Mouse (Mus musculus) embryonic facial prominence, embryonic 14.5 days (tissue): Measurements from ENCODE around the gene Tnc. TPM values are rescaled to one million over a fixed set of nuclear protein-coding genes. Genes with fewer than 3 reads are reported as not detected.

Experiments
- ATAC-seq: fragments of 200-750 bp; cut with Nextera tagmentation; 2 replicates; pipeline ENCODE4 v1.8.0; 2017; ENCODE audit warnings: low read depth, moderate number of reproducible peaks, moderate TSS enrichment
- DNase-seq: peaks from one replicate; pipeline ENCODE4 v3.0.0-alpha.2; 2015; ENCODE audit warnings: low spot score
- H3K27ac ChIP-seq: fragments of 300-500 bp; sonication (generic); replicated peaks from 2 replicates; pipeline ENCODE4 v1.5.1; 2014; ENCODE audit warnings: low read depth, mild to moderate bottlenecking, low read length, moderate library complexity
- H3K27me3 ChIP-seq: fragments of 300-500 bp; sonication (generic); replicated peaks from 2 replicates; pipeline ENCODE4 v1.6.1; 2014; ENCODE audit warnings: low read length; ENCODE audit not compliant: control insufficient read depth, insufficient read depth
- H3K36me3 ChIP-seq: fragments of 300-500 bp; sonication (generic); 2 replicates; pipeline ENCODE4 v1.6.1; 2014; ENCODE audit warnings: low read length, mixed read lengths; ENCODE audit not compliant: control insufficient read depth, insufficient read depth
- H3K4me1 ChIP-seq: fragments of 300-500 bp; sonication (generic); 2 replicates; pipeline ENCODE4 v1.6.1; 2014; ENCODE audit warnings: antibody characterized with exemption, low read length; ENCODE audit not compliant: control insufficient read depth, insufficient read depth
- H3K4me2 ChIP-seq: fragments of 300-500 bp; sonication (generic); 2 replicates; pipeline ENCODE4 v1.6.1; 2014; ENCODE audit warnings: low read depth, mild to moderate bottlenecking, low read length, moderate library complexity, mixed read lengths
- H3K4me3 ChIP-seq: fragments of 300-500 bp; sonication (generic); 2 replicates; pipeline ENCODE4 v1.5.1; 2014; ENCODE audit warnings: low read depth, mild to moderate bottlenecking, low read length
- H3K9ac ChIP-seq: fragments of 300-500 bp; sonication (generic); 2 replicates; pipeline ENCODE4 v1.6.1; 2014; ENCODE audit warnings: low read depth, mild to moderate bottlenecking, low read length, moderate library complexity, mixed read lengths
- H3K9me3 ChIP-seq: fragments of 300-500 bp; sonication (generic); 2 replicates; pipeline ENCODE4 v1.6.1; 2016; ENCODE audit warnings: low read length; ENCODE audit not compliant: control insufficient read depth
- WGBS: fragments of 180-500 bp; shearing (Covaris S2); extraction: QIAGEN DNeasy Blood & Tissue Kit; methylation state at CpG from one replicate; pipeline ENCODE4 v1.1.7; 2014; 5-methylcytosine and 5-hydroxymethylcytosine counted together
- polyA plus RNA-seq: library from polyadenylated mRNA; unstranded; fragments of >200 nt; fragmentation: Nextera tagmentation; extraction: Ambion mirVana; gene quantifications from 2 replicates; pipeline ENCODE4 v1.2.1, GENCODE M21; 2014

The Tnc gene
- polyA plus RNA-seq, 1 experiment from 2014 or later, result 95.7 TPM

DNA sequence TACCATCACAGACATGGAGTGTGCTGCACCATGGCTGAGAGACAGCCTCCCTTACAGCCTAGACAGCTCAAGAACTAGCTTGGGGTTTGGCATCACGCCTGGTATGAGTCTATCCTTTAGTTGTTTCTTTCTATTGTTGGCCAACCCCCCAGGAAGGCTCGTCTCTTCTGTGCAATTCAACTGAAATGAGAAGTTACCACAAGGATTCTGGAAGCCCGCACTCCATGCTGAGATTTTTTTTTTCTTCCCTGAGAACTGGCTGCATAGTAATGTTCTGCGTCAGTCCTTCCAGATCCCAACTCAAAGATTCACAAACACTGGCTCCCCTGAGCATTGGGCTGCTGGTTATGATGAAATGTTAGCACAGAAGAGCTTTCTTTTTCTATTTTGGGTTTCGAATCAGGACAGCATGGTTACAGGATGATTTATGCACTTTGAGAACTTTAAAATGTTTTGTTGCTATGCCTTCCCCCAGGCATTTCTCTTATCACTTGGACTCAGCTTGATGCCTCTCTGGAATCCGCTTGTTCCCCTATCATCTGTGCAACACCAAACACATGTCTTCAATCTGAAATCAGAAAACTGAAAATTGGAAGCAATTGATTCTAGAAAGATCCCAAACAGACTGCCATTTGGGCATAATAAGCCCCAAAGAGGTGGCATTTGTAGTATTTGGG lies 29.7 kb upstream of the Tnc start:
- H3K9ac ChIP-seq, result no peak overlapping the region
- no peak overlapping the region for H3K4me2 ChIP-seq
- no peaks in the 10 kb centered on the region for H3K36me3 ChIP-seq
- no peak overlapping the region for H3K4me3 ChIP-seq
- no peaks in the 10 kb centered on the region for H3K9me3 ChIP-seq
- ATAC-seq (peak; percentile 63), DNase-seq (peak; percentile 91)
- peak overlapping the region; percentile 40; the same call in 1 of the 2 replicates for H3K27ac ChIP-seq
- H3K27me3 ChIP-seq, result no peaks in the 10 kb centered on the region
- WGBS, result 47% methylated on average over 6 of the region's 6 CpGs
- H3K4me1 ChIP-seq, result peaks cover 7% of the 10 kb centered on the region; the same call in 1 of the 2 replicates

DNA sequence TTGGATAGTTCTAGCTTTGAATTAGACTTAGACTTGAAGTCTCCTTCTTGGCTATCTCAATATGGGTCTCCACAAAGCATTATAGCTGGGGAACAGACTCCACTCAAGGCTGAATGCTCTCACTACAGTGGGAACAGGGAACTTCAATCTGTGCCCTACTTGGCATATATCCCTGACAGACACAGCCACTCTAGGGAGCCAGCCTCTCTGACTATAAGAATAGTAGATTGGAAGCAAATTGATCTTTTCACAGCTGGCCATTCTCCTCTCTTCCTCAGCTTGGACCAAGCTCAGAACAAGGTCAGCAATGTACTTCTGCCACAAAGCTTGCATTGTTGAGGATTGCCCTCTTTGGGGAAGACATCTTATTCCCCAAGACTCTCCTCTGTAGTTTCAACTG lies 27.9 kb upstream of the Tnc start:
- H3K27me3 ChIP-seq, result no peaks in the 10 kb centered on the region
- ATAC-seq, result no peak
- no peak for DNase-seq

DNA sequence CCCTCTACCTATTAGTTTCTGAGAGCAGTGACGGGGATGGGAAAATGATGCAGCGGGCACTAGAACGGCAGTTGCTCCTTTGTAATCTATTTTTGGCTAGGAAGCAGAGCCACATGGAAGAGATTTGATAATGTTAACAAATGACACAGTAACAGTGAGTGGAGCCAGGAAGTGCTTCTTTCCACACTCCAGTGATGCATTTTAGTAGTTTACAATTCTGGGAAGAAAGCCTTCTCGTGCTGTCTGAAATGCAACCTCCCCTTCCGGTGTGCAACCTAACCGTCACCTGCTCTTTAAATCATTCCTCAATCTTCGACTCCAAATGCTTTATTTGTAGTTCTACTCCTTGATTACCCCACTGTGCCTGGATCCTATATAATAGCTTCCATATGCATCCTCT lies 20.6 kb upstream of the Tnc start:
- H3K27me3 ChIP-seq, result no peaks in the 10 kb centered on the region
- no peak overlapping the region for H3K4me3 ChIP-seq
- H3K36me3 ChIP-seq, result no peaks in the 10 kb centered on the region
- peak overlapping the region; percentile 55; the same call in 1 of the 2 replicates for H3K27ac ChIP-seq
- DNase-seq (peak; percentile 65), ATAC-seq (peak; percentile 55; the same call in 1 of the 2 replicates)
- 44% methylated on average over 7 of the region's 7 CpGs for WGBS
- no peak overlapping the region for H3K9ac ChIP-seq
- H3K9me3 ChIP-seq, result no peaks in the 10 kb centered on the region
- H3K4me2 ChIP-seq, result no peak overlapping the region
- H3K4me1 ChIP-seq, result 0 out of 2 replicates have a peak, but pooled peaks cover 5% of the 10 kb centered on the region

More for the DNA sequence above, 27.9 kb upstream of the Tnc start:
- H3K9ac ChIP-seq, result no peak overlapping the region
- no peaks in the 10 kb centered on the region for H3K9me3 ChIP-seq
- H3K36me3 ChIP-seq, result no peaks in the 10 kb centered on the region
- no peak overlapping the region for H3K4me2 ChIP-seq
- H3K4me3 ChIP-seq, result no peak overlapping the region
- H3K27ac ChIP-seq, result no peak overlapping the region
- peaks cover 7% of the 10 kb centered on the region; the same call in 1 of the 2 replicates for H3K4me1 ChIP-seq

DNA sequence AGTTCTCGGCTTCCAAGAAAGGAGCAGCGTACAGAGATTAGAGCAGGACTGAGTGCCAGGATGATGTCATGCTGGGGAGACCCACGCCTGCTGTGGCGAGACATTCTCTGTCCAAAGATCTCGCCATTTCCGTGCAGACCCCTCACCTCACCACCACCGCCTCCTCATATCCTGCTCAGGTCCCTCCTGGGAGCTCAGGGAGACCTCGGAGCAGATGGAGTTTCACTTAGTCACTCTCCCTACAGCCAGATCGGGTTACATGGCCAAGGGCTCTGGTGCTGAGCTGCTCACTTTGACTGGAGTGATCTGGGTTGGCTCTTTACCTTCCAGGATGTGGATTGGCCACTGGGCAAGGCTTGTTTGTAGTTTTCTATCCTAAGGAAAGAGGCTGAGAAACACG lies 18.5 kb upstream of the Tnc start:
- H3K4me2 ChIP-seq, result peak overlapping the region; percentile 8; the same call in 1 of the 2 replicates
- H3K4me1 ChIP-seq, result 0 out of 2 replicates have a peak, but pooled peaks cover 5% of the 10 kb centered on the region
- 24% methylated on average over 10 of the region's 10 CpGs for WGBS
- peak; percentile 59 for DNase-seq
- H3K9me3 ChIP-seq, result no peaks in the 10 kb centered on the region
- ATAC-seq, result peak; percentile 71; the same call in 1 of the 2 replicates
- H3K9ac ChIP-seq, result no peak overlapping the region
- no peak overlapping the region for H3K27ac ChIP-seq
- H3K4me3 ChIP-seq, result no peak overlapping the region
- H3K36me3 ChIP-seq, result no peaks in the 10 kb centered on the region
- H3K27me3 ChIP-seq, result no peaks in the 10 kb centered on the region

DNA sequence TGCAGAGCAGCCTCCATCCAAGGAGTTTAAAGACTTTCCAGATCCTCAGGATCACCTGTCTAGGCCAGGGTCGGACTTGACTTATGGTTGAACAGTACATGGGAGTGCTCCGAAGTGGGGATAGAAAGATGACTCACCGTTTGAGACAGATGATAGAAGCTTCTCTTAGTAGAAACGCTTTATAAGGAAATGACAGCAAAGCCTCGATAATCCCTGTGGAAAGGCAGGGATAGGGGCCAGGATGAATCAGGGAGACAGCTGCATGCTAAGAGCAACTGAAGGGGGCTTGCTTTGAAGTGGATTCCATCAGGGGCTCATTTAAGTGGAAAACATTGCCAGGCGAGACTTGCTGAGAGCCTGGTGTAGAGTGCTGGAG lies 12.0 kb upstream of the Tnc start:
- 50% methylated on average over 6 of the region's 6 CpGs for WGBS
- Histone ChIP-seq H3K27ac (no peak overlapping the region; the same call in 1 of the 2 replicates), H3K27me3 (no peaks in the 10 kb centered on the region), H3K4me1 (peaks cover 5% of the 10 kb centered on the region; the same call in 1 of the 2 replicates), H3K4me3 (no peak overlapping the region), H3K9ac (no peak overlapping the region), H3K4me2 (no peak overlapping the region), H3K9me3 (no peaks in the 10 kb centered on the region), H3K36me3 (no peaks in the 10 kb centered on the region)
- ATAC-seq, result peak; percentile 80
- peak; percentile 84 for DNase-seq

DNA sequence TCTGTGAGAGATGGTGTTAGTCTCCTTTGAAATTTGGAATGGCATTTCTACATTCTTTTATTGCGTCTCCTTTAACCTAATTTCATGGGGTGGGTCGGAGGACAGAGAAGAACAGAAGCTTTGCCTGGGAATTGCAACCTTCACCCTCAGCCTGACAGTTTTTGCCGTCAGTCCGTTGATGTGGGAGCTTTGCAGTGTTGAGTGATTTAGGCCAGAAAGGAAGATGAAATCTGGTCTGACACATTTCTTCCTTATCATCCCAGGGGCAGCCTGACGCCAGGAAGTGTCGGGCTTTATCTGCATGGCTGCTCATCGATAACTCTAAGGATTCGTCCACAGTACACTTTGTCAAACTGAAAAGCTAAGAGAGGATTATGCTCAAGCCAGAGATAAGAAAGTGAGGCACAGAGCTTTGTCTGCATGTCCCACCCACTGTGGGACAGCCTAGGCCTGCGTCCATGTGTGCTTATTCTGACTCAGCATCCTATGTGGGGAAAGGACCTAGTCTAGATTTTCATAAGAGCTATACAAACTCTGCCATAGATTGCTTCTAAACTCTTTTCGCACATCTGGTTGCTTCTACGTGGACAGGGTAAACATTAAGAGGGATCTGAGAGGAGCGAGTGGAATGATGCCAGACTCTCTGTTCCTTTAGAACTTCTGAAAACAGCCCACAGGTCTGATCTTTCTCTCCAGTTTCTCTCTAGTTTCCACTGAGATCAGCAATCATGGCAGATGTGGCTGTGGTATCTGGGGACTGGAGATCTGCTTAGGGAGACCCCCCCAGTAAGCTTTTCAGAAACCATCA lies 11.4 kb upstream of the Tnc start:
- Histone ChIP-seq H3K9me3 (no peaks in the 10 kb centered on the region), H3K36me3 (no peaks in the 10 kb centered on the region), H3K4me1 (peaks cover 5% of the 10 kb centered on the region; the same call in 1 of the 2 replicates), H3K9ac (no peak overlapping the region), H3K27me3 (no peaks in the 10 kb centered on the region), H3K4me2 (no peak overlapping the region), H3K4me3 (no peak overlapping the region), H3K27ac (no peak overlapping the region; the same call in 1 of the 2 replicates)
- 56% methylated on average over 12 of the region's 12 CpGs for WGBS
- ATAC-seq (peak; percentile 44; the same call in 1 of the 2 replicates), DNase-seq (peak; percentile 68)

DNA sequence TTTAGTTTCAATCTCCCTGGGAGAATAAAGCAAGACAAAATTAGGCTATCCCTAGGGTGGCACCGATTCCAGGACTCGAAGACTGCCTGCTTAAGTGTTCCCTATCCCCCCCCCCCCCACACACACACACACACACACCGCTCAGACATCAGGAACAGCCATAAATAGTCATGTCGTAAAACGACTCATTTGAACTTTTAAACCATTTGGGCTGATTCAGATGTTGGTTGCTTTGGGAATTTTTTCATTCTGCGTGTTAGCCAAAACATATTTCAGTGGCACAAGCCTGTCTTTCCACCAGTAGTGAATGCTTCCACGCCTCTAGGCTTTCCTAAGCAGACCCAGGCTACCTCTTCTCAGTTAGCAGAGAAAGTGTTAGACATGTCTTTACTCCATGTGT lies 1.4 kb upstream of the Tnc start:
- ATAC-seq, result no peak
- no peaks in the 10 kb centered on the region for H3K9me3 ChIP-seq
- no peak overlapping the region for H3K4me3 ChIP-seq
- H3K4me1 ChIP-seq, result peaks cover 16% of the 10 kb centered on the region
- no peak overlapping the region for H3K9ac ChIP-seq
- H3K27me3 ChIP-seq, result no peaks in the 10 kb centered on the region
- no peaks in the 10 kb centered on the region for H3K36me3 ChIP-seq
- DNase-seq, result no peak
- H3K4me2 ChIP-seq, result no peak overlapping the region
- WGBS, result 47% methylated on average over 7 of the region's 7 CpGs
- no peak overlapping the region for H3K27ac ChIP-seq

DNA sequence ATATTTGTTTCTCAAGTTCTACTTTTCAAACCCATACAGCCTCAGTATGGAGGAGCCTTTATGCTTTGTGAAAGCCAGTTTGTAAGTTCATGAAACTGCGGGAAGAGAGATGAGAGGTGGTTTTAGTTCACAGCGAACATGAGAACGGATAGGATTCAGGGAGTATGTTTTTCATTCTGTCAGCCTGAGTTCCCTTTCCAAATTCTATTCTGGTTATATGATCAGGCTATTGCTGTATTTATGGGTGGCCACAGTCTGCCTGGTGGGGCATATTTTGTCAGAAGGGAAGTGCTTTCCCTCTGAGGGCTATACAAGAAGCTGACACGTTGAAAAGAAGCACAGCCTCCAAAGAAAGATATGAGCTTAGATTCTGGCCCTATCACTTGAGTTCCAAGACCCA lies 2.9 kb downstream of the Tnc start:
- Histone ChIP-seq H3K4me3 (peak overlapping the region; percentile 49), H3K27me3 (no peaks in the 10 kb centered on the region), H3K9ac (no peak overlapping the region), H3K27ac (peak overlapping the region; percentile 1; the same call in 1 of the 2 replicates), H3K4me1 (peaks cover 19% of the 10 kb centered on the region), H3K4me2 (peak overlapping the region; percentile 73), H3K9me3 (no peaks in the 10 kb centered on the region), H3K36me3 (no peaks in the 10 kb centered on the region)
- ATAC-seq, result no peak
- WGBS, result 33% methylated on average over 4 of the region's 4 CpGs
- DNase-seq, result peak; percentile 24
